Mouse (Mus musculus) midbrain, postnatal 0 days (tissue): ENCODE results near the gene Smap2. TPM values are rescaled to one million over a fixed set of nuclear protein-coding genes. Genes with fewer than 3 reads are reported as not detected.
A peak's percentile ranks its signal among the peaks of the same experiment; 100 is the strongest.

Source experiments
- ATAC-seq: fragments of 200-750 bp; cut with Nextera tagmentation; 2 replicates; pipeline ENCODE4 v1.8.0; 2017; ENCODE audit warnings: moderate number of reproducible peaks, mild to moderate bottlenecking, moderate TSS enrichment, moderate library complexity; ENCODE audit not compliant: low FRiP score
- DNase-seq: peaks from one replicate; pipeline ENCODE4 v3.0.0-alpha.2; 2015; ENCODE audit warnings: low spot score
- H3K27ac ChIP-seq: fragments of 300-500 bp; sonication (generic); 2 replicates; pipeline ENCODE4 v1.5.1; 2014; ENCODE audit warnings: low read depth, mild to moderate bottlenecking, low read length, mixed read lengths
- H3K27me3 ChIP-seq: fragments of 300-500 bp; sonication (generic); 2 replicates; pipeline ENCODE4 v1.6.1; 2014; ENCODE audit warnings: low read length, control low read depth, mixed read lengths; ENCODE audit not compliant: insufficient read depth
- H3K36me3 ChIP-seq: fragments of 300-500 bp; sonication (generic); 2 replicates; pipeline ENCODE4 v1.6.1; 2014; ENCODE audit warnings: low read length, control low read depth, mixed read lengths; ENCODE audit not compliant: insufficient read depth
- H3K4me1 ChIP-seq: fragments of 300-500 bp; sonication (generic); 2 replicates; pipeline ENCODE4 v1.6.1; 2014; ENCODE audit warnings: mild to moderate bottlenecking, control low read depth, antibody characterized with exemption, low read length, mixed read lengths; ENCODE audit not compliant: insufficient read depth
- H3K4me2 ChIP-seq: fragments of 300-500 bp; sonication (generic); 2 replicates; pipeline ENCODE4 v1.6.1; 2014; ENCODE audit warnings: low read depth, mild to moderate bottlenecking, low read length, mixed read lengths; ENCODE audit not compliant: poor library complexity, severe bottlenecking
- H3K4me3 ChIP-seq: fragments of 300-500 bp; sonication (generic); 2 replicates; pipeline ENCODE4 v1.5.1; 2014; ENCODE audit warnings: low read depth, mild to moderate bottlenecking, low read length, moderate library complexity
- H3K9ac ChIP-seq: fragments of 300-500 bp; sonication (generic); replicated peaks from 2 replicates; pipeline ENCODE4 v1.6.1; 2014; ENCODE audit warnings: mild to moderate bottlenecking, low read length, moderate library complexity, mixed read lengths; ENCODE audit not compliant: poor library complexity, severe bottlenecking
- H3K9me3 ChIP-seq: fragments of 300-500 bp; sonication (generic); 2 replicates; pipeline ENCODE4 v1.6.1; 2016; ENCODE audit warnings: low read length, control low read depth
- CTCF ChIP-seq: IDR thresholded peaks from 2 replicates; pipeline ENCODE4 v1.5.1; 2016; ENCODE audit warnings: antibody characterized with exemption, mild to moderate bottlenecking
- WGBS: fragments of 180-500 bp; shearing (Covaris S2); extraction: QIAGEN DNeasy Blood & Tissue Kit; methylation state at CpG from one replicate; pipeline ENCODE4 v1.1.7; 2014; 5-methylcytosine and 5-hydroxymethylcytosine counted together
- polyA plus RNA-seq: library from polyadenylated mRNA; unstranded; fragments of >200 nt; fragmentation: Nextera tagmentation; extraction: Ambion mirVana; gene quantifications from 2 replicates; pipeline ENCODE4 v1.2.1, GENCODE M21; 2015
- total RNA-seq: library from RNA; depleted of rRNA; stranded (reverse); fragments of >200 nt; gene quantifications from 2 replicates; pipeline ENCODE4 v1.2.3, GENCODE M21; 2014

Gene Smap2
- total and polyA plus RNA-seq, 2 experiments from 2014 or later = 45.5 to 91.6 TPM

GRCm38 (mm10) chr4:121028659-121029392 is 11.8 kb upstream of the Smap2 start:
- Histone ChIP-seq H3K9ac (no peak overlapping the region), H3K27ac (no peak overlapping the region), H3K4me3 (no peak overlapping the region), H3K4me2 (no peak overlapping the region), H3K36me3 (no peaks in the 10 kb centered on the region), H3K4me1 (no peaks in the 10 kb centered on the region), H3K27me3 (no peaks in the 10 kb centered on the region), H3K9me3 (no peaks in the 10 kb centered on the region)
- WGBS = 28% methylated on average over 14 of the region's 14 CpGs
- DNase-seq (peak; percentile 58), ATAC-seq (no peak)
- peak; percentile 82 for TF ChIP-seq CTCF

- H3K36me3 ChIP-seq = no peaks in the 10 kb centered on the region
- DNase-seq = no peak
- H3K4me1 ChIP-seq = no peaks in the 10 kb centered on the region
- H3K27me3 ChIP-seq = no peaks in the 10 kb centered on the region
- no peak overlapping the region for H3K4me3 ChIP-seq
- 89% methylated on average over 1 of the region's 1 CpGs for WGBS
- H3K9ac ChIP-seq = no peak overlapping the region
- no peak overlapping the region for H3K27ac ChIP-seq
- ATAC-seq = no peak
- no peak for TF ChIP-seq CTCF
- no peaks in the 10 kb centered on the region for H3K9me3 ChIP-seq
- H3K4me2 ChIP-seq = no peak overlapping the region
Observed at GRCm38 (mm10) chr4:121028146-121028545, 11.1 kb upstream of the Smap2 start.

- Histone ChIP-seq H3K4me3 (no peak overlapping the region), H3K27me3 (no peaks in the 10 kb centered on the region), H3K27ac (no peak overlapping the region), H3K9ac (no peak overlapping the region), H3K9me3 (no peaks in the 10 kb centered on the region), H3K4me2 (no peak overlapping the region), H3K4me1 (no peaks in the 10 kb centered on the region), H3K36me3 (no peaks in the 10 kb centered on the region)
- TF ChIP-seq CTCF = no peak
- 69% methylated on average over 2 of the region's 2 CpGs for WGBS
- ATAC-seq = no peak
- no peak for DNase-seq
Observed at GRCm38 (mm10) chr4:121025681-121026080, 8.6 kb upstream of the Smap2 start.

GRCm38 (mm10) chr4:121023941-121024340 is 6.9 kb upstream of the Smap2 start:
- WGBS = 79% methylated on average over 2 of the region's 2 CpGs
- no peaks in the 10 kb centered on the region for H3K27me3 ChIP-seq
- no peak for ATAC-seq
- H3K36me3 ChIP-seq = no peaks in the 10 kb centered on the region
- DNase-seq = no peak
- no peak overlapping the region for H3K4me2 ChIP-seq
- no peak overlapping the region for H3K9ac ChIP-seq
- TF ChIP-seq CTCF = no peak
- no peak overlapping the region for H3K4me3 ChIP-seq
- no peaks in the 10 kb centered on the region for H3K4me1 ChIP-seq
- H3K27ac ChIP-seq = no peak overlapping the region
- H3K9me3 ChIP-seq = no peaks in the 10 kb centered on the region

GRCm38 (mm10) chr4:121023464-121023863 is 6.4 kb upstream of the Smap2 start:
- ATAC-seq (no peak), DNase-seq (no peak)
- no peak for TF ChIP-seq CTCF
- H3K4me2 ChIP-seq = no peak overlapping the region
- no peaks in the 10 kb centered on the region for H3K36me3 ChIP-seq
- H3K9me3 ChIP-seq = no peaks in the 10 kb centered on the region
- no peak overlapping the region for H3K9ac ChIP-seq
- H3K27me3 ChIP-seq = no peaks in the 10 kb centered on the region
- no peak overlapping the region for H3K4me3 ChIP-seq
- H3K4me1 ChIP-seq = no peaks in the 10 kb centered on the region
- H3K27ac ChIP-seq = no peak overlapping the region
- WGBS = 89% methylated on average over 7 of the region's 7 CpGs

- Histone ChIP-seq H3K27ac (no peak overlapping the region), H3K9ac (no peak overlapping the region), H3K4me2 (no peak overlapping the region), H3K36me3 (no peaks in the 10 kb centered on the region), H3K9me3 (no peaks in the 10 kb centered on the region), H3K27me3 (no peaks in the 10 kb centered on the region), H3K4me1 (no peaks in the 10 kb centered on the region), H3K4me3 (no peak overlapping the region)
- ATAC-seq (no peak), DNase-seq (peak; percentile 4)
- no peak for TF ChIP-seq CTCF
Observed at GRCm38 (mm10) chr4:121021911-121022310, 4.9 kb upstream of the Smap2 start.
